Mouse (Mus musculus) thymus, postnatal 14 days (tissue): ENCODE measurements around the gene Ankrd13b.

ENCODE experiments used
- DNase-seq: peaks from one replicate; pipeline ENCODE4 v3.0.0; 2021

The Ankrd13b gene

DNA sequence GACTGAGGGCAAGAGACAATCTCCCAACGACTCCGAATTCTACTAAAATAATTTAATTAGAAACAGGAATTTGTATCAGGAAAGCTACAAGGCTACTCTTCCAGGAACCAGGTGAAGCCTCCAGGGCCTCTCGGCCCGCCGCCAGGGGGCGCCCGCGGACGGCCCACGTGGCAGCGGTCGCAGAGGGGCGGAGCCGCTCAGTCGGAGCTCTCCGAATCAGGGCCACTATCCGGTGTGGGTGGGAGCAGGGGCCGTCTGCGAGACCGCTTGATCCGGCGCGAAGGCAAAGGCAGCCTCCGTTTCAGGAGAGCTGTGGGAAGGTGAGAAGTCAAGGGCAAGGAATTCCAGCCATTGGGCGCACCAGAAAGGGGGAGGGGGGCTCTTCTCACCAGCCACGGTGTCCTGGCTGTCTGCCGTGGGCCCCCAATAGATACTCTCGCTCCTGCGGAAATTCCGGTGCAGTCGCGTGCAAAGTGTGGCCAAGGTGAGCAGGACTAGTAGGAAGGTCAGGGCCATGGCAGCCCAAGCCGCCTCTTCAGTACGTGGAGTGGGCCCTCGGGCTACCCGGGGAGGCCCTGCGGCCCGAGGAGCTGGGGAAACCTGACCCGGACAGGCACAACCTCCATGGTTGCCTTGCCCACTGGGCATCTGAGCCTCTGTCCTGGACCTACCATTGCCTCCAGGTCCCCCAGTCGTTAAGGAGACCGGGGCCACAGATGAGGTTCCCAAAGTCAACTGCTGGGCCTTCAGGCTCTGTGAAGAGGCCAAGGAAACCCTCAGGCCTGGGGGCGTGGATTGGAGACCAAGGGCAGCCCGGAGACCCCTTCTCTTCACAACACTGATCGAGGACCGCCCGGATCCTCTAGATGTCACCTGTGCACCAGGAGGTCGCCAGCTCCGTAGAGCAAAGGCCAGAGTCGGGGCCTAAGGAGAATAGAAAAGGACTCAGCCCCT is 18.9 kb upstream of the Ankrd13b start:
- DNase-seq: peak; percentile 92

GRCm38 (mm10) chr11:77507426-77507825 is 17.9 kb upstream of the Ankrd13b start:
- DNase-seq: no peak

DNA sequence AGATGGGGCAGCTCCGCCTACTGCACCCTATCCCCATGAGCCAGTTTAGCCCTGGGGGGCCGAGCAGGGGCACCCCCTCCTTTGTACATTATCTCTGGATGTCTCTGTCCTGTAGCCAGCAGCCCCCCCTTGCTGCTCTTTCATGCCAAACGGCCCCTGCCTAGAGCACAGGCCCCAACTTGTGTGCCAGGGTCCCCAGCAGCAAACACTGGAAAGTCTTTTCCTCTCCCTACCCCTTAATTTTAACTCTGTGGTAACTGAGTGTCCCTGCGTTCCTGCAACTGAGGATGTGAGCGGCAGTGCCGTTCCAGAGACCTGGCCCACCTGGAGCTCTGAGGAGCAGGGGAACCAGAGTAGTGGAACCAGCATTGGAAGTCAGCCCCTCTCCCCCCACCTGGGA is 17.5 kb upstream of the Ankrd13b start:
- DNase-seq: no peak

- no peak for DNase-seq
Measured at GRCm38 (mm10) chr11:77506273-77506672, 16.8 kb upstream of the Ankrd13b start.

DNA sequence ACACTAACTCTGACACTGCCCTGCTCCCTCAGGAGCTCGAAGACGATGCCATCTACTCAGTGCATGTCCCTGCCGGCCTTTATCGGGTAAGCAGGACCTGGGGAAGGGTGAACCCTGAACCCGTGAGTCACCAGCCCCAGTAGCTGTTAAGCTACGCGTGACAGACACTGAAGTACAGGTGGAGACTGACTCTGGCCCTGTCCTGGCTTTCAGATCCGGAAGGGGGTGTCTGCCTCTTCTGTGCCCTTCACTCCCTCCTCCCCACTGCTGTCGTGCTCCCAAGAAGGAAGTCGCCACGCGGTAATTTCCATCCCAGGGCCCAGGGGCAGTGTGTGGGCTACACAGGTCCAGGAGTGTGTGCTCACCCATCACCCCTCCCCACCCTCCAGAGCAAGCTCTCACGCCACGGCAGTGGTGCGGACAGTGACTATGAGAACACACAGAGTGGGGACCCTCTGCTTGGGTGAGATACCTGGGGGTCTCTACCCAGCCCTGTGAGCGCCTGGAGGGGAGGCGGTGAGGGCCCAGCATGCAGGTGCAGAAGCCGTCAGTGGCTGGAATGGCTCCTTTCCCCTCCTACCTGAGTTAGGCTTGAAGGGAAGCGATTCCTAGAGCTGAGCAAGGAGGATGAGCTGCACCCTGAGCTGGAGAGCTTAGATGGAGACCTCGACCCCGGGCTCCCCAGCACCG is 16.0 kb upstream of the Ankrd13b start:
- DNase-seq: no peak

DNA sequence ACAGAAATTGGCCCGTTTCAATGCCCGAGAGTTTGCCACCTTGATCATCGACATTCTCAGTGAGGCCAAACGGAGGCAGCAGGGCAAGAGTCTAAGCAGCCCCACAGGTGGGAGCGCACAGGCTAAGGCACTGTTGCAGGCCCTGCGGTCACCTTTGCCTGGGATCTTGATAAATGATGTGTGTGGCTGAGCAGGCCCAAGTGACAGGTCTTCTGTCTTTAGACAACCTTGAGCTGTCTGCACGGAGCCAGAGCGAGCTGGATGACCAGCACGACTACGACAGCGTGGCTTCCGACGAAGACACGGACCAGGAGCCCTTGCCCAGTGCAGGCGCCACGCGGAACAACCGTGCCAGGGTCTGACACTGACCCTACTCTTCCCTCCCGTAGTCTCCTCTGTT is 14.9 kb upstream of the Ankrd13b start:
- DNase-seq: no peak

DNA sequence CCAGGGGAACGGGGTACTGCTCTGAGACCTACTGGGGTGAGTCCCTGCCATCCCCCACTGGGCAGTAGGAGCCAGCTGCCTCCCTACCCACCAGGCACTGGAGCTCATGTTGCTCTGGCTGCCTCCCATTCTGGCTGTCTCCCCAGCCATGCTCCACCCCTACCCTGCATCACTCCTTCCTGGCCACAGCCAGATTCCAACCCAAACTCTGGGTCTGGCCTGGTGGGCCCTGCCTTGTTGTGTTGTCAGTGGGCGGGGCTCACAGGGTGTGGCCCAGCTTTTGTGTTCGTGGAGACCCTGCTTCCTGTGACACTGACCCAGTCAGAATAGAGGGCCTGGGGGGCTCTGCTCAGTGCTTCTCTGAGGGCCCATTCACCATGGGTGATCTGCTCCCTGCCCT is 14.0 kb upstream of the Ankrd13b start:
- no peak for DNase-seq

- no peak for DNase-seq
Measured at GRCm38 (mm10) chr11:77502481-77502880, 13.0 kb upstream of the Ankrd13b start.

- no peak for DNase-seq
Measured at GRCm38 (mm10) chr11:77501971-77502370, 12.5 kb upstream of the Ankrd13b start.

DNA sequence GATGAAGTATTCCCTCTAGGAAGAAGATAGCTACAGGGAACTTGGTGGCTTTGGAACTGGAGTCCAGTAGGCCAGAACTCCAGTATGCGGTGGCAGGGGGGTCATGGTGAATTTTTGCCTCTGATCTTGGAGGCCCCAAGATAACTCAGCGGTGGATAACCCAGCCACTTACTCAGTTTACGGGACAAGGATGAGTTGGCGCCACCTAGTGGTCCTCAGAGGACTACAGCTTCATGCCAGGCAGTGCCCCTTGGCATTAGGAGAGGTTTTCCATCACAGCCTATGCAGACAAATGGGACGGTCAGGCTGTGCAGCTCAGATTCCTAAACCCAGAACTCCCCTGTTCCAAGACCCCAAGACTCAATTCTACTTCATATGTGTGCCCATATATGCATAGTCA is 11.9 kb upstream of the Ankrd13b start:
- peak; percentile 81 for DNase-seq

- peak; percentile 26 for DNase-seq
Measured at GRCm38 (mm10) chr11:77500361-77501325, 11.2 kb upstream of the Ankrd13b start.

DNA sequence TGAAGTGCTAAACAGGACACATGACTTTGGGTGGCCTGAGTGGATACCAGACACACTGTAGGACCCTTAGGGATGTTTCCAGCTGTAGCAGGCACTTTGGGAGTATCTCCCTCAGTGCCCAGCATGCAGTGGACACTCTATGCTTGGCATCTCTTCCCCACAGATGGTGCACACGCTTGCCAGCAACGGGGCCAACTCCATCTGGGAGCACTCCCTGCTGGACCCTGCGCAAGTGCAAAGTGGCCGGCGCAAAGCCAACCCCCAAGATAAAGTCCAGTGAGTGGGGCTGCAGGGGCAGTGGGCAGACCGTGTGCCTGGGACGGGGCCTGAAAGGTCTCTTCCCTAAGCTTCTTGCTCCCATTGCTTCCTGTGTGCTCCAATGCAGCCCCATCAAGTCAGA is 9.9 kb upstream of the Ankrd13b start:
- no peak for DNase-seq

GRCm38 (mm10) chr11:77498261-77499139 is 9.0 kb upstream of the Ankrd13b start:
- DNase-seq: no peak

DNA sequence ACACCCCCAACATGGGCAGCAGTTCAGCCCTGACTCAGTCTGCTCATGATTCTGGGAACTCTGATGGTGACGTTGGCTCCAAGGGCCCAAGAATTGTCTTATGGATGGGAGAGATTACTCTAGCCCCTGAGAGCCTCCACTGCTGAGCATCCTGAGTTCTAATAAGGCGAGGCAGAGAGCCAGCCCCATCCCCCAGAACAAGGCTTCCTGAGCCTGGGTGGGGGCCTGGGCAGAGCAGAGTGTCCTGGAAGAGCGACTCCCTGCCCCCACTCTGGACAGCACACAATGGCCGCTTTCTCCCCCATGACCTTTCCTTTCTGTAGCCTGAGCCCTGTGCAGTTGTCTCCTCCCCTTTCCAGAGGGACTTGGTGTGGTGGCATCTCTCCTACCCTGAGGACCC is 8.4 kb upstream of the Ankrd13b start:
- no peak for DNase-seq

- peak; percentile 80 for DNase-seq
Measured at GRCm38 (mm10) chr11:77497341-77497756, 7.9 kb upstream of the Ankrd13b start.

DNA sequence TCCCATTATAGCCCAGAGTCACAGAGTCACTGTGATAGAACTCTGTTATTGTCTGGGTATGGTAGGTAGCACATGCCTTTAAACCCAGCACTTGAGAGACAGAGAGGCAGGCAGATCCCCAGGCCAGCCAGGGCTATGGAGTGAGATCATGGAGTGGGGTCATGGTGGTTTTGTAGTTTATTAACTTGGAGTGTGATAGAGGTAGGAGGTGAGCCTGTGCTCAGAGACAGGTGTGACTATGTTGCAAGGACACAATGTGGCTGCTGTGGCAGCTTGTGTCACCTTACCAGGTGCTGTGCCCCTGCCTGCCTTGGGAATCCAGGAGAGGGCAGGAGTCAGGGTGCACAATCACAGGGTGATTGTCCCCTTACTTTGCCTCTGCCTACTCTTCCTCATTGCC is 6.0 kb upstream of the Ankrd13b start:
- no peak for DNase-seq

DNA sequence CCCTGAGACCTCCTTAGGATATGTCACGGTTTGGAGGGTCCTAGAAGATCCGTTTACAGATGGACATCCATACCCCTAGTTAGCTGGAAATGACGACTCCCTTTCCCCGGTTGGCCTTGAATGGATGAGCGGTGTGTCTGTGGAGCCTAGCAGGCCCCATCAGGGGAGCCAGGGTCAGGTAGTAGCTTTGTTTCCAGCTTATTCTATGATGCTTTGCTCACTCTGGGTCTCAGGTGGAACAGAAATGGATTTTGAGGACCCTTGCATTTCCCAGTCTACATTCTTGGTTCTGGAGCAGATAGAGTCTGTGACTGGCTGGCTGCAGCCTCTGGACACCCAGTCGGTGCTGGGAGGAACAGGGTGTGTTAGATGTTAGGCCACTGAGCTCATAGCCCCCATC is 5.3 kb upstream of the Ankrd13b start:
- no peak for DNase-seq

- no peak for DNase-seq
Measured at GRCm38 (mm10) chr11:77494344-77494676, 4.8 kb upstream of the Ankrd13b start.

DNA sequence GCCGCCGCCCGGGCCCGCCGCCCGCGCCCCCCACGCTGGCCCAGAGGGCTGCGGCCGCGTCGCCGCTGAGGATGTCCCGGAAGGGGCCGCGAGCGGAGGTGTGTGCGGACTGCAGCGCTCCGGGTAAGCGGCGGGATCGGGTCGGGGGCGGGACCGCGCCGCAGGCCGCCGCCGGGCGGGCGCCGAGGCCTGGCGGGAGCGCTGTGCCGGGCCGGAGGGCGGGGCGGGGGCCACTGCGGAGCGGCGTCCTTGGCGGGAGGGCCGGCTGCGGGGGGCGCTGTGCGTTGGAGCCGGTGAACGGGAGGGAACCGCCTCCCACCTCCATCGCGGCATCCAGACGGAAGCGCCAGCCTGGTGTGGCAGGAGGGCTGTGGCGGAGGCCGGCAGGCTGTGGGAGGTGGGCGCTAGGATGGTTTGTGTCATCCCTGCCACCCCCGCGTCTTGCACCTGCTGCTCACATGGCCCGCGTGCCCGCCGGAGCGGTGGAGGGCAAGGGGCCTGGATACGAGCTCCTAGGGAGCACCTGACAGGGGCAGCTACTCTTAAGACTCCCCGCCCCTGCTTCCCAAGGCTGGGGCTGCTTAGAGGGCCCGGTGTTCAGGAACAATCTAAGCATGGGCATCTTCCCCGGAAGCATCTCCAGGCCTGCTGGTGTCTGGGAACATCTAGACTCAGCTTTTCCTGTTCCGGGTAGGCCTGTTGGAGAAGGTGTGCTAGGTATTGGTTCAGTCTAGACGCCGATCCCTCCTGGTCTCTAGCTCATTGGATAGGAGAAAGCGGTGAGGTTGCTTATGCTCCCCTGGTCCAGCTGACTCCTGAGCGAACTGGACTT is 4.2 kb upstream of the Ankrd13b start, which contains the start of gene Git1:
TSS of gene Git1 (plus strand) at position 51 of the 832 bp plus-strand sequence.
- peak; percentile 67 for DNase-seq

- DNase-seq: peak; percentile 96
Measured at GRCm38 (mm10) chr11:77492911-77493332, 3.4 kb upstream of the Ankrd13b start.

- peak; percentile 71 for DNase-seq
Measured at GRCm38 (mm10) chr11:77492311-77492871, 2.9 kb upstream of the Ankrd13b start.
